Mouse (Mus musculus): ENCODE measurements at regions not wholly inside any gene's neighbourhood (a gene's known extent, or its start where the extent isn't known, plus 50 kb on each side); places are given as distances from the start of the nearest gene placed in this dataset.

DNA sequence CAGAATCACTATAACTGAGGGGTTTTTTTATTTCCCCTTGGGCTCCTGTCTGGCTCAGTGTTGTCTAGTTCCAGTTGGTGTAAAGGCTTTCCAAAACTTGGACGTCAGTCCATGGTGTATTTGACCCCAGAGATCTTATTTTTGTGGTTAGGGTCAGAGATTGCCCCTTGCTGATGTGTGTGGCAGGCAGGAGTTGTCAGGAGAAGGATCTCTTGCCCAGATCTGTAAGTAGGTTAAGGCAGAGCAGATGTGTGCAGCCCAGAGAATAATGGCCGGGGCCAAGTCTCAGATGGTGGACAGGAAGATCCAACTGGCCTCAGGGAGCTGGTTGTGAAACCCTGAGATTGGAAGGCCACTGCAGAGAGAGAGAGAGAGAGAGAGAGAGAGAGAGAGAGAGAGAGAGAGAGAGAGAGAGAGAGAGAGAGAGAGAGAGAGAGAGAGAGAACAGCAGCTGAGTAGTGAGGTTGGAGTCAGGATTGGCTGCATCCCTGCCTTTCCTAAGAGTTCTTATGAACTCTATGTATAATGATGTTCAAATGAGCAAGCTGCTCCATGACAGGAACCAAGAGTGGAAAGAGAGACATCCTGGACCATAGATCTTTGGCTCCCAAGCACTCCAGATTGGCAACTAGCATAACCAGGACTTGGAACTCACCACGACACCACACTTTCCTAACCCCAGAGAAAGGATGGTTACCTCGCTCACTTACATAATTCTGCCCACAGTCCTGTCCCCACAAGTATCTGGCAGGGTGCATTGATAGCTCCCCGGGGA lies 479.9 kb downstream of the Gm826 start:
- 71% methylated on average over 5 of the region's 5 CpGs for WGBS
- no peaks in the 10 kb centered on the region for H3K4me1 ChIP-seq (ENCODE audit: control insufficient read depth, insufficient read depth, low read length)
- H3K4me3 ChIP-seq (replicated peaks; ENCODE audit: control insufficient read depth, low read depth, low read length) = no peak overlapping the region
- TF ChIP-seq CTCF (IDR thresholded peaks at IDR 0.05; ENCODE audit: control insufficient read depth, insufficient read depth, low read length) (no peak), POLR2A (IDR thresholded peaks at IDR 0.05; ENCODE audit: borderline replicate concordance, control insufficient read depth, low read depth, low read length) (no peak)
- H3K27ac ChIP-seq (ENCODE audit: control insufficient read depth, insufficient read depth, low read depth, low read length, poor library complexity) = no peak overlapping the region

DNA sequence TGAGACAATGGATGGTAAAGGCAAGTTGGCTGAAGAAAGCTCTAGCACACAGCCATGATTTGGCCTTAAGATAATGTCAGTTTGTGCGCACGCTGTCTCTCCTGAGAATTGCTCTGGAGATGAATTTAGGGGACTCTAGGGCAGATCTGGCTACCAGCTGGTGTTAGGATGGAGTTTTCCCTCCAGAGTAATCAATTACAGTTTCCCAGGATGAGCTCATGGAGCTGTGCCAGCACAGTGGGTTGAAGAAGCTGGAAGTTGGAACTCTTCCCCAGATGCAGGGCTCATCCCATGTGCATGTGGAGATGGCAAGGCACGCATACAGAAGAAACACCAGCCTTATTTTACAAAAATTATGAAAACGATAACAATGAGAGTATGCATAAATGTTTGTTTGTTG lies 481.0 kb downstream of the Gm826 start:
- WGBS = 85% methylated on average over 4 of the region's 4 CpGs
- no peaks in the 10 kb centered on the region for H3K4me1 ChIP-seq (ENCODE audit: control insufficient read depth, insufficient read depth, low read length)
- TF ChIP-seq CTCF (IDR thresholded peaks at IDR 0.05; ENCODE audit: control insufficient read depth, insufficient read depth, low read length) = no peak
- no peak for TF ChIP-seq POLR2A (IDR thresholded peaks at IDR 0.05; ENCODE audit: borderline replicate concordance, control insufficient read depth, low read depth, low read length)
- H3K27ac ChIP-seq (ENCODE audit: control insufficient read depth, insufficient read depth, low read depth, low read length, poor library complexity) = no peak overlapping the region
- no peak overlapping the region for H3K4me3 ChIP-seq (replicated peaks; ENCODE audit: control insufficient read depth, low read depth, low read length)

DNA sequence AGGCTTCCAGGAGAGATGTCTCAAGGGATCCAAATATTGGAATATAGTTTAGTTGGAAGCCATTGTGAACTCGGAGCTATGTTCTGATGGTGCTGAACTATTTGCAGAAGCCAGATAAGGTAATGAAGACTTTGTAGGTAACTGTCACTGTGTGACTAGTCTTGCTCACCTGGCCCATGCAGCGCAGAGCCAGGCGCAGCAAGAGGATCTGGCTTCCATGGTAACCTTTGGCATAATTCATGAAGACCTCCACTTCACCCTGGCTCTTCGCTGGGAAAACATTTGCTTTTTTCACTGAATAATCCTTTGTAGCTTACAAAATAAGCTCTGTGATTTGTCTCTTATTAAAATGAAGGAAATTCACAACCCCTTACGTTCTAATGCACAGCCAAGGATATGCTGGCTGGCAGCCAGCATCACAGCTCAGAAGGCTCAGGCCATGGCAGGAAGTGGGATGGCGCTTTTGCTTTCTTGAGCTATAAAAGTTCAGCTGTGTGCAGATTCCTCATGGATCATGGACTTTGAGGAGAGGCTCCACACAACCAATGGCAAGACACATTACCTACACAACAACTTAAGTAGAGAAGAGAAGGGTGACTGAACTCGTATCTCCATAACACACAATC lies 501.4 kb downstream of the Gm826 start:
- WGBS = 78% methylated on average over 7 of the region's 7 CpGs
- TF ChIP-seq CTCF (IDR thresholded peaks at IDR 0.05; ENCODE audit: control insufficient read depth, insufficient read depth, low read length) = no peak
- TF ChIP-seq POLR2A (IDR thresholded peaks at IDR 0.05; ENCODE audit: borderline replicate concordance, control insufficient read depth, low read depth, low read length) = no peak
- Histone ChIP-seq H3K4me1 (ENCODE audit: control insufficient read depth, insufficient read depth, low read length) (no peaks in the 10 kb centered on the region), H3K4me3 (replicated peaks; ENCODE audit: control insufficient read depth, low read depth, low read length) (no peak overlapping the region), H3K27ac (ENCODE audit: control insufficient read depth, insufficient read depth, low read depth, low read length, poor library complexity) (no peak overlapping the region)

DNA sequence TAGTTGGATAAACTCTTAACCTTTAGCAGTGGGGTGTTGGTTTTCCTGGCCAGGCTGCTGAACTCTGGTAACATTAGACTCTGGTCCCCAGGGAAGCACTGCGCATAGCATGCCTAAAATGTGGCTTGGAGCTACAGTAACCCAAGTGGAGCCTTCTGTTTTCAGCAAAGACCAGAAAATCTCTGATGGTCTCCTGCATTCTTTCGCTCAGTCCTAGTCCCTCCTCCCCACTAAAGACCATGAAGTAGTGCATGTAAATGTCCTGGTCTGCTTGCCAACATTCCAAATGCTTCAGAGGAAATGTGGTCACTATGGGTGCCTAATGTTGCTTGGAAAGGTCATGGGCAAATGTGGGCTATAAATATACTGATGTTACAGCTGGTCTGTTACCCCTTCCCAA lies 507.5 kb downstream of the Gm826 start:
- no peaks in the 10 kb centered on the region for H3K4me1 ChIP-seq (ENCODE audit: control insufficient read depth, insufficient read depth, low read length)
- no peak overlapping the region for H3K27ac ChIP-seq (ENCODE audit: control insufficient read depth, insufficient read depth, low read depth, low read length, poor library complexity)
- WGBS = 73% methylated on average over 2 of the region's 2 CpGs
- no peak for TF ChIP-seq POLR2A (IDR thresholded peaks at IDR 0.05; ENCODE audit: borderline replicate concordance, control insufficient read depth, low read depth, low read length)
- no peak for TF ChIP-seq CTCF (IDR thresholded peaks at IDR 0.05; ENCODE audit: control insufficient read depth, insufficient read depth, low read length)
- H3K4me3 ChIP-seq (replicated peaks; ENCODE audit: control insufficient read depth, low read depth, low read length) = no peak overlapping the region

DNA sequence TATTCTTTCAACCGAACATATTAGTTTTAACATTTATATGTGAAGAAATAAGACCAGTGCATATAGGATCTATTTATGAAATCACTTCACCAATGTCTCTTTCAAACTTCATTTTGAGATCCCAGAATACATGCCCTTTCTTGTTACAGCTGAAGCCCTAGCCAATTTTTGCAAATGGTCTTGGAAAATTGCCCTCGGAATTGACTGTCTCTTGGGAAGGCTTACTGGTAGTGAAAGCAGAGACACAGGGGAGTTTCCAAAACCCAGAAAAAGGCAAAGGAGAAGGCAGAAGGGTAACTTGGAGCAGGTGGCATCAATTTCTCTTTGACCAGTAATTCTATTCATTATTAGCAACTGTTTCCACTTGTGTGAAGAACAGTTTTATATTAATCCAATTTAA lies 515.4 kb downstream of the Gm826 start:
- Histone ChIP-seq H3K4me1 (ENCODE audit: control insufficient read depth, insufficient read depth, low read length) (no peaks in the 10 kb centered on the region), H3K27ac (ENCODE audit: control insufficient read depth, insufficient read depth, low read depth, low read length, poor library complexity) (no peak overlapping the region), H3K4me3 (replicated peaks; ENCODE audit: control insufficient read depth, low read depth, low read length) (no peak overlapping the region)
- TF ChIP-seq CTCF (IDR thresholded peaks at IDR 0.05; ENCODE audit: control insufficient read depth, insufficient read depth, low read length) (no peak), POLR2A (IDR thresholded peaks at IDR 0.05; ENCODE audit: borderline replicate concordance, control insufficient read depth, low read depth, low read length) (no peak)
- WGBS = 81% methylated on average over 2 of the region's 2 CpGs

DNA sequence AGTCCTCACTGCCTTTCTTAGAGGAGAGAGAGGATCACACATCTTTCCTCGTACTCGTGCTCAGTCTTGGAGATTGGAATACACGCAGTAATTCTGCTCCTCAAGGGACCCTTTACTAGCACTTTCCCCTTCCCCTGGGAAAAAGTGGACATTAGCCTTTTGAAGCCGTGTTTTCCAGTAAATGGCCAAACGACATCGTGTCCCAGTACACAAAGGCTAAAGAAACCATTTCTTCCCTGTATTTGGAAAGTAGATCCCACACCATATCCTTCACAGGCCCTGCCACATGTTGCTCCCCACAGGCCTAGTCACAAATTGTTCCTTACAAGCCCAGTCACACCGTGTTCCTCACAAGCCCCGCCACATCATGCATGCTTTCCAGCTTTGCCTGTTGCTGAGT lies 517.6 kb downstream of the Gm826 start:
- WGBS = 84% methylated on average over 8 of the region's 8 CpGs
- no peak overlapping the region for H3K27ac ChIP-seq (ENCODE audit: control insufficient read depth, insufficient read depth, low read depth, low read length, poor library complexity)
- no peaks in the 10 kb centered on the region for H3K4me1 ChIP-seq (ENCODE audit: control insufficient read depth, insufficient read depth, low read length)
- H3K4me3 ChIP-seq (replicated peaks; ENCODE audit: control insufficient read depth, low read depth, low read length) = no peak overlapping the region
- TF ChIP-seq CTCF (IDR thresholded peaks at IDR 0.05; ENCODE audit: control insufficient read depth, insufficient read depth, low read length) = no peak
- no peak for TF ChIP-seq POLR2A (IDR thresholded peaks at IDR 0.05; ENCODE audit: borderline replicate concordance, control insufficient read depth, low read depth, low read length)
